Mouse (Mus musculus) E14TG2a.4 (cell line): Measurements from ENCODE around the gene Chil5.

ENCODE experiments used
- H3K27me3 ChIP-seq: 2 replicates; pipeline ENCODE4 v1.6.1; 2014; ENCODE audit warnings: low read length, control low read depth; ENCODE audit not compliant: insufficient read depth
- H3K36me3 ChIP-seq: 2 replicates; pipeline ENCODE4 v1.6.1; 2014; ENCODE audit warnings: low read length, control low read depth; ENCODE audit not compliant: insufficient read depth
- H3K4me1 ChIP-seq: replicated peaks from 2 replicates; pipeline ENCODE4 v1.6.1; 2014; ENCODE audit warnings: low read depth, low read length, control low read depth
- H3K4me3 ChIP-seq: replicated peaks from 2 replicates; pipeline ENCODE4 v1.5.1; 2014; ENCODE audit warnings: mild to moderate bottlenecking, low read length
- H3K9me3 ChIP-seq: 2 replicates; pipeline ENCODE4 v1.6.1; 2014; ENCODE audit warnings: low read length, control low read depth
- CTCF ChIP-seq: conservative IDR thresholded peaks from 2 replicates; pipeline ENCODE4 v1.5.1; 2014; ENCODE audit warnings: low read length
- NANOG ChIP-seq: IDR thresholded peaks from 2 replicates; pipeline ENCODE4 v1.6.1; 2014; ENCODE audit warnings: borderline replicate concordance, low read length, mixed read lengths
- POU5F1 ChIP-seq: IDR thresholded peaks from 2 replicates; pipeline ENCODE4 v1.6.1; 2014; ENCODE audit warnings: low read length, borderline replicate concordance

The Chil5 gene

DNA sequence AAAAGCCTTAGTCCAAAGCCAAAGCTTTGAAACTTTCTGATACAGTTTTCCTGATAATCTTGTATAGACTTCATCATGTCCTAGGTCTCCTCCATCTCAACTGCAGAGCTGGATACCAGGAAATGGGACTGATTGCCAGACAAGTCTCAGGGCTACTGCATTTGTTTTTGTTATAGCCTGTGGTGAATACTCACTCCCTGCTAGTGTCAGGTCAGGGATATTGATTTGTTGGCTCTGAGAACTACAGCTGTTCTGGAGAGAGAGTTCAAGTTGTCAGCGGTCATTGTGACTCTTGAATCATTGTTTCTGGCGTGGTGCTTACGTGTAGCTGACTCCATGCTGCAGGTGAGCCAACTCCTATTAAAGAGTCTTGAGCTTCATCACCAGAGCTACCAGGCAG, 59.2 kb downstream of the Chil5 start, which contains the start of gene Ovgp1:
Gene Ovgp1 (plus strand): TSS at position 301 of the 400 bp plus-strand sequence.
- no peak within 1 kb of the TSS for H3K4me3 ChIP-seq
- H3K9me3 ChIP-seq, result no peaks in the 10 kb centered on the region
- H3K36me3 ChIP-seq, result peaks cover 33% of the 10 kb centered on the region
- H3K4me1 ChIP-seq, result peaks cover 15% of the 10 kb centered on the region
- TF ChIP-seq CTCF, result no peak
- no peak for TF ChIP-seq NANOG
- H3K27me3 ChIP-seq, result no peaks in the 10 kb centered on the region

- Histone ChIP-seq H3K9me3 (no peaks in the 10 kb centered on the region), H3K36me3 (peaks cover 48% of the 10 kb centered on the region), H3K4me1 (peaks cover 18% of the 10 kb centered on the region), H3K27me3 (no peaks in the 10 kb centered on the region), H3K4me3 (no peak overlapping the region)
- TF ChIP-seq NANOG (no peak), CTCF (no peak), POU5F1 (no peak)
Observed at GRCm38 (mm10) chr3:105971831-105972446, 60.7 kb downstream of the Chil5 start.
